Mouse (Mus musculus): ENCODE data around the gene Fam168a.
"Not testable (repeated sequence)": the region's sequence is repeated elsewhere in the genome, so short reads cannot be mapped to it uniquely, and the experiment has no call there.

Fam168a gene

GRCm38 (mm10) chr7:100836657-100837056 is 130.2 kb downstream of the Fam168a start:
- ATAC-seq (ENCODE audit: insufficient number of reproducible peaks, low FRiP score, low TSS enrichment), result no peak

- no peak for ATAC-seq (ENCODE audit: insufficient number of reproducible peaks, low FRiP score, low TSS enrichment)
These were observed 131.3 kb downstream of the Fam168a start for GRCm38 (mm10) chr7:100837701-100838100.

- ATAC-seq (ENCODE audit: insufficient number of reproducible peaks, low FRiP score, low TSS enrichment), result no peak
These were observed 133.4 kb downstream of the Fam168a start for GRCm38 (mm10) chr7:100839632-100840402.

GRCm38 (mm10) chr7:100840906-100841305 is 134.5 kb downstream of the Fam168a start:
- no peak for ATAC-seq (ENCODE audit: insufficient number of reproducible peaks, low FRiP score, low TSS enrichment)

- no peak for ATAC-seq (ENCODE audit: insufficient number of reproducible peaks, low FRiP score, low TSS enrichment)
These were observed 135.2 kb downstream of the Fam168a start for GRCm38 (mm10) chr7:100841608-100842007.

- no peak for ATAC-seq (ENCODE audit: insufficient number of reproducible peaks, low FRiP score, low TSS enrichment)
These were observed 135.7 kb downstream of the Fam168a start for GRCm38 (mm10) chr7:100842175-100842574.

GRCm38 (mm10) chr7:100843866-100844265 is 137.4 kb downstream of the Fam168a start:
- ATAC-seq (ENCODE audit: insufficient number of reproducible peaks, low FRiP score, low TSS enrichment), result no peak

- no peak for ATAC-seq (ENCODE audit: insufficient number of reproducible peaks, low FRiP score, low TSS enrichment)
These were observed 138.1 kb downstream of the Fam168a start for GRCm38 (mm10) chr7:100844385-100845025.

GRCm38 (mm10) chr7:100845026-100845400 is 138.6 kb downstream of the Fam168a start:
- ATAC-seq (ENCODE audit: insufficient number of reproducible peaks, low FRiP score, low TSS enrichment), result no peak

GRCm38 (mm10) chr7:100845412-100845811 is 139.0 kb downstream of the Fam168a start:
- ATAC-seq (ENCODE audit: insufficient number of reproducible peaks, low FRiP score, low TSS enrichment), result no peak

- not testable (repeated sequence) for ATAC-seq (ENCODE audit: insufficient number of reproducible peaks, low FRiP score, low TSS enrichment)
These were observed 139.6 kb downstream of the Fam168a start for GRCm38 (mm10) chr7:100846033-100846432.

GRCm38 (mm10) chr7:100847131-100847530 is 140.7 kb downstream of the Fam168a start:
- no peak for ATAC-seq (ENCODE audit: insufficient number of reproducible peaks, low FRiP score, low TSS enrichment)

- ATAC-seq (ENCODE audit: insufficient number of reproducible peaks, low FRiP score, low TSS enrichment), result no peak
These were observed 142.3 kb downstream of the Fam168a start for GRCm38 (mm10) chr7:100848744-100849143.

GRCm38 (mm10) chr7:100849508-100849907 is 143.1 kb downstream of the Fam168a start:
- no peak for ATAC-seq (ENCODE audit: insufficient number of reproducible peaks, low FRiP score, low TSS enrichment)

- no peak for ATAC-seq (ENCODE audit: insufficient number of reproducible peaks, low FRiP score, low TSS enrichment)
These were observed 145.3 kb downstream of the Fam168a start for GRCm38 (mm10) chr7:100851481-100852356.

GRCm38 (mm10) chr7:100853396-100853795 is 147.0 kb downstream of the Fam168a start:
- no peak for ATAC-seq (ENCODE audit: insufficient number of reproducible peaks, low FRiP score, low TSS enrichment)

GRCm38 (mm10) chr7:100854137-100854814 is 147.8 kb downstream of the Fam168a start:
- no peak for ATAC-seq (ENCODE audit: insufficient number of reproducible peaks, low FRiP score, low TSS enrichment)

GRCm38 (mm10) chr7:100854861-100855260 is 148.4 kb downstream of the Fam168a start:
- ATAC-seq (ENCODE audit: insufficient number of reproducible peaks, low FRiP score, low TSS enrichment), result no peak

GRCm38 (mm10) chr7:100855300-100855699 is 148.9 kb downstream of the Fam168a start:
- no peak for ATAC-seq (ENCODE audit: insufficient number of reproducible peaks, low FRiP score, low TSS enrichment)

- no peak for ATAC-seq (ENCODE audit: insufficient number of reproducible peaks, low FRiP score, low TSS enrichment)
These were observed 149.5 kb downstream of the Fam168a start for GRCm38 (mm10) chr7:100855795-100856573.

All from cerebellum, adult (tissue).